Mouse (Mus musculus) v-Abl transformed pro-B cells (cell line): ENCODE measurements around the gene Dst.

Source experiments
- in situ Hi-C, 2 experiments: fragments of 400-800 bp; cut with MboI; formaldehyde crosslinking; loops; one replicate each; pipeline ENCODE4 v1.15.1; 2025; ENCODE audit not compliant: unreplicated experiment in 2 of 2

The Dst gene

GRCm38 (mm10) chr1:34140686-34141085, 232.7 kb downstream of the Dst start:
- in situ Hi-C loops: no loop called here

GRCm38 (mm10) chr1:34142951-34143580, 235.0 kb downstream of the Dst start:
- in situ Hi-C loops: no loop called here

- in situ Hi-C loops: no loop called here
Measured at GRCm38 (mm10) chr1:34144826-34145225, 236.8 kb downstream of the Dst start.

- in situ Hi-C loops: no loop called here
Measured at GRCm38 (mm10) chr1:34148039-34148438, 240.0 kb downstream of the Dst start.

GRCm38 (mm10) chr1:34150416-34151093, 242.5 kb downstream of the Dst start:
- in situ Hi-C loops: no loop called here

GRCm38 (mm10) chr1:34152683-34153082, 244.7 kb downstream of the Dst start:
- in situ Hi-C loops: no loop called here

- in situ Hi-C loops: no loop called here
Measured at GRCm38 (mm10) chr1:34156058-34156457, 248.0 kb downstream of the Dst start.

GRCm38 (mm10) chr1:34157702-34158101, 249.7 kb downstream of the Dst start:
- in situ Hi-C loops: no loop called here

- in situ Hi-C loops: no loop called here
Measured at GRCm38 (mm10) chr1:34158822-34159221, 250.8 kb downstream of the Dst start.

GRCm38 (mm10) chr1:34159898-34160297, 251.9 kb downstream of the Dst start:
- in situ Hi-C loops: loop anchor here (5.0 to 10.0 kb wide), 3 partner anchors 33 to 265 kb away; no protein-coding TSS in a partner anchor

- in situ Hi-C loops: loop anchor here (5.0 to 10.0 kb wide), 7 partner anchors 37 to 270 kb away; no protein-coding TSS in a partner anchor
Measured at GRCm38 (mm10) chr1:34164616-34165295, 256.7 kb downstream of the Dst start.

GRCm38 (mm10) chr1:34165926-34166325, 257.9 kb downstream of the Dst start:
- in situ Hi-C loops: loop anchor here (5.0 to 10.0 kb wide), 6 partner anchors 51 to 271 kb away; no protein-coding TSS in a partner anchor

GRCm38 (mm10) chr1:34167151-34168057, 259.4 kb downstream of the Dst start:
- in situ Hi-C loops: loop anchor here (5.0 to 10.0 kb wide), 6 partner anchors 53 to 273 kb away; no protein-coding TSS in a partner anchor

GRCm38 (mm10) chr1:34169086-34169485, 261.1 kb downstream of the Dst start:
- in situ Hi-C loops: loop anchor here (5.0 to 10.0 kb wide), 6 partner anchors 54 to 274 kb away; no protein-coding TSS in a partner anchor

GRCm38 (mm10) chr1:34174517-34174916, 266.5 kb downstream of the Dst start:
- in situ Hi-C loops: no loop called here

GRCm38 (mm10) chr1:34174961-34175360, 266.9 kb downstream of the Dst start:
- in situ Hi-C loops: no loop called here

- in situ Hi-C loops: no loop called here
Measured at GRCm38 (mm10) chr1:34178022-34178727, 270.1 kb downstream of the Dst start.

- in situ Hi-C loops: no loop called here
Measured at GRCm38 (mm10) chr1:34179756-34180155, 271.7 kb downstream of the Dst start.

GRCm38 (mm10) chr1:34182406-34183249, 274.6 kb downstream of the Dst start:
- in situ Hi-C loops: no loop called here
